Mouse (Mus musculus): ENCODE measurements at regions not wholly inside any gene's neighbourhood (a gene's known extent, or its start where the extent isn't known, plus 50 kb on each side); places are given as distances from the start of the nearest gene placed in this dataset.

- DNase-seq (ENCODE audit: low read depth, low spot score) = no peak
Measured at GRCm38 (mm10) chr1:39047316-39047715, 61.9 kb downstream of the Pdcl3 start.

GRCm38 (mm10) chr1:39057304-39057703, 71.9 kb downstream of the Pdcl3 start:
- no peak for DNase-seq (ENCODE audit: low read depth, low spot score)

GRCm38 (mm10) chr1:39062509-39062908, 77.1 kb downstream of the Pdcl3 start:
- DNase-seq (ENCODE audit: low read depth, low spot score) = no peak

GRCm38 (mm10) chr1:39063666-39064385, 78.4 kb downstream of the Pdcl3 start:
- DNase-seq (ENCODE audit: low read depth, low spot score) = no peak

- DNase-seq (ENCODE audit: low read depth, low spot score) = no peak
Measured at GRCm38 (mm10) chr1:39064781-39065180, 79.4 kb downstream of the Pdcl3 start.

GRCm38 (mm10) chr1:39067901-39068300, 82.5 kb downstream of the Pdcl3 start:
- DNase-seq (ENCODE audit: low read depth, low spot score) = no peak

- no peak for DNase-seq (ENCODE audit: low read depth, low spot score)
Measured at GRCm38 (mm10) chr1:39069086-39069655, 83.8 kb downstream of the Pdcl3 start.

GRCm38 (mm10) chr1:39069676-39070075, 84.3 kb downstream of the Pdcl3 start:
- DNase-seq (ENCODE audit: low read depth, low spot score) = peak; percentile 39

GRCm38 (mm10) chr1:39075966-39076365, 90.6 kb downstream of the Pdcl3 start:
- no peak for DNase-seq (ENCODE audit: low read depth, low spot score)

GRCm38 (mm10) chr1:39078584-39079315, 93.3 kb downstream of the Pdcl3 start:
- no peak for DNase-seq (ENCODE audit: low read depth, low spot score)

GRCm38 (mm10) chr1:39083911-39084826, 98.8 kb downstream of the Pdcl3 start:
- no peak for DNase-seq (ENCODE audit: low read depth, low spot score)

- no peak for DNase-seq (ENCODE audit: low read depth, low spot score)
Measured at GRCm38 (mm10) chr1:39086273-39086672, 100.9 kb downstream of the Pdcl3 start.

GRCm38 (mm10) chr1:39089875-39090274, 103.7 kb upstream of the Npas2 start:
- no peak for DNase-seq (ENCODE audit: low read depth, low spot score)

- peak; percentile 10 for DNase-seq (ENCODE audit: low read depth, low spot score)
Measured at GRCm38 (mm10) chr1:39091121-39091520, 102.4 kb upstream of the Npas2 start.

GRCm38 (mm10) chr1:39091638-39092037, 101.9 kb upstream of the Npas2 start:
- DNase-seq (ENCODE audit: low read depth, low spot score) = no peak

- DNase-seq (ENCODE audit: low read depth, low spot score) = no peak
Measured at GRCm38 (mm10) chr1:39093291-39093690, 100.2 kb upstream of the Npas2 start.

GRCm38 (mm10) chr1:39094001-39094400, 99.5 kb upstream of the Npas2 start:
- DNase-seq (ENCODE audit: low read depth, low spot score) = peak; percentile 54

- no peak for DNase-seq (ENCODE audit: low read depth, low spot score)
Measured at GRCm38 (mm10) chr1:39095901-39096300, 97.6 kb upstream of the Npas2 start.

- no peak for DNase-seq (ENCODE audit: low read depth, low spot score)
Measured at GRCm38 (mm10) chr1:39096726-39097125, 96.8 kb upstream of the Npas2 start.

- DNase-seq (ENCODE audit: low read depth, low spot score) = no peak
Measured at GRCm38 (mm10) chr1:39097499-39097898, 96.0 kb upstream of the Npas2 start.

GRCm38 (mm10) chr1:39098154-39098553, 95.4 kb upstream of the Npas2 start:
- DNase-seq (ENCODE audit: low read depth, low spot score) = no peak

- DNase-seq (ENCODE audit: low read depth, low spot score) = no peak
Measured at GRCm38 (mm10) chr1:39099246-39099645, 94.3 kb upstream of the Npas2 start.

Measured in ZHBTc4 (cell line).